Mouse (Mus musculus): ENCODE results near the gene Stard13. TPM values are rescaled to one million over a fixed set of nuclear protein-coding genes. Genes with fewer than 3 reads are reported as not detected.

The Stard13 gene
- polyA plus RNA-seq, 1 experiment from 2014 or later = 3.6 TPM

DNA sequence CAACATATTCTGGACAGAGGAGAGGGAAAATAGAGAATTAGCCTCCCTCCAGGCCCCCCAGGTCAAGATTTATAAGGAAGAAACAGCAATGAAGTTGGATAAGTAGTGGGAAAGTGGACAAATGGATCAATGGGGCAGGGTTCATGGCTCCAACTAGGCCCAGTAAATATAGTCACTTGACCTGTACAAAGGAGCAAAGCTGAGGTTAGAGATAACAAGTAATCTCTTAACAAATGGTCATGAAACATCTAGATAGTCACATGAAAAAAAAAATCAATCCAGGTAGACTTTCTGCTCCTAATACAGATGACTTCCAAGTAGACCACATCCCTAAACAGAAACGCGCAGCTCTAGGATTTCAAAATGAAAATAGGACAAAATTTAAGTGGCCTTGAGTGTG, 155.7 kb downstream of the Stard13 start:
- Histone ChIP-seq H3K9ac (ENCODE audit: low read depth, low read length) (no peak overlapping the region), H3K27me3 (ENCODE audit: control insufficient read depth, insufficient read depth, low read depth, low read length) (no peaks in the 10 kb centered on the region), H3K27ac (ENCODE audit: low read length) (no peak overlapping the region), H3K9me3 (replicated peaks; ENCODE audit: control insufficient read depth, low read length, poor library complexity, severe bottlenecking) (no peaks in the 10 kb centered on the region), H3K4me2 (ENCODE audit: low read length) (no peak overlapping the region), H3K36me3 (ENCODE audit: control insufficient read depth, insufficient read depth, low read length) (no peaks in the 10 kb centered on the region), H3K4me3 (ENCODE audit: low read depth, low read length) (no peak overlapping the region), H3K4me1 (ENCODE audit: control insufficient read depth, insufficient read depth, low read length) (no peaks in the 10 kb centered on the region)
- WGBS = 97% methylated on average over 2 of the region's 2 CpGs
- ATAC-seq = no peak

DNA sequence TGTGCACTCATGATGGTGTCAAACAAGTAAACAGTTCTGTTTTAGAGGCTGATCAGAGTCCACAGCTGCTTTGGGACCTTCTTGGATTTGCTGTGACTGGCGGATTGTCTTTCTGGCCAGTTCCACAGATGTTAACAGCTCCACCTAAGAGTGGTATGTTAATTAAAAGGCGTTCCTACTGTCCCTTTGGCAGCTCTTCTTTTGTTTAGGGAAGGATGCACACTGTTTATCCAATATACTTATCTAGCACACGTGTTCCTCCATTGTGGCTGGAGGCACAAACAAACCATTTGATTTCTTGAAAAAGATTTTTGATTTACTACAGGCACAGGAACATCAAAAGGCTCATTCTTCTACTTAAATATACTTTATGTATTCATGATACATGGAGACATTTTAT, 156.7 kb downstream of the Stard13 start:
- no peaks in the 10 kb centered on the region for H3K4me1 ChIP-seq (ENCODE audit: control insufficient read depth, insufficient read depth, low read length)
- ATAC-seq = no peak
- H3K4me2 ChIP-seq (ENCODE audit: low read length) = no peak overlapping the region
- H3K4me3 ChIP-seq (ENCODE audit: low read depth, low read length) = no peak overlapping the region
- no peaks in the 10 kb centered on the region for H3K9me3 ChIP-seq (replicated peaks; ENCODE audit: control insufficient read depth, low read length, poor library complexity, severe bottlenecking)
- H3K36me3 ChIP-seq (ENCODE audit: control insufficient read depth, insufficient read depth, low read length) = no peaks in the 10 kb centered on the region
- no peak overlapping the region for H3K9ac ChIP-seq (ENCODE audit: low read depth, low read length)
- H3K27ac ChIP-seq (ENCODE audit: low read length) = no peak overlapping the region
- no peaks in the 10 kb centered on the region for H3K27me3 ChIP-seq (ENCODE audit: control insufficient read depth, insufficient read depth, low read depth, low read length)
- WGBS = 63% methylated on average over 3 of the region's 3 CpGs

DNA sequence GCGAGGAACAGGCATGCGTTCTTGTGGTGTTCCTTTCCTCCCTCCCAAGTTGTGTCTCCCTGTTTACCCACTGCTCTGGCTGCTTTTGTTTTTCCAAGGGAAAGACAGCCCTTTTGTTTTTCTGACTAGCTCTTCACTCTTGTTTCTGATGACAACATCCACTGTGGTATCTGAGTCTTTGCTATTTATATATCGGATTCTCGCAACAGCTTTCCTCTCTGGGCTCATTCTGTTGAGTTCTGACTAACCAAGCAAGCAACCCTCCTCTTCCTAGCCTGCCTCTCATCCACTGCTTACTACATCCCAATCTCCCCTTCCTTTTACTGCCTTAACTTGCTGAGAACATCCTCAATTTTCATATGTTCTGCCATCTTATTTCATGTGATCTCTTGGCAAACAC, 159.4 kb downstream of the Stard13 start:
- Histone ChIP-seq H3K27me3 (ENCODE audit: control insufficient read depth, insufficient read depth, low read depth, low read length) (no peaks in the 10 kb centered on the region), H3K4me3 (ENCODE audit: low read depth, low read length) (no peak overlapping the region), H3K27ac (ENCODE audit: low read length) (no peak overlapping the region), H3K9ac (ENCODE audit: low read depth, low read length) (no peak overlapping the region), H3K4me2 (ENCODE audit: low read length) (no peak overlapping the region), H3K4me1 (ENCODE audit: control insufficient read depth, insufficient read depth, low read length) (no peaks in the 10 kb centered on the region), H3K36me3 (ENCODE audit: control insufficient read depth, insufficient read depth, low read length) (no peaks in the 10 kb centered on the region), H3K9me3 (replicated peaks; ENCODE audit: control insufficient read depth, low read length, poor library complexity, severe bottlenecking) (no peaks in the 10 kb centered on the region)
- whole genome bisulfite sequencing = 80% methylated on average over 4 of the region's 4 CpGs
- no peak for ATAC-seq

DNA sequence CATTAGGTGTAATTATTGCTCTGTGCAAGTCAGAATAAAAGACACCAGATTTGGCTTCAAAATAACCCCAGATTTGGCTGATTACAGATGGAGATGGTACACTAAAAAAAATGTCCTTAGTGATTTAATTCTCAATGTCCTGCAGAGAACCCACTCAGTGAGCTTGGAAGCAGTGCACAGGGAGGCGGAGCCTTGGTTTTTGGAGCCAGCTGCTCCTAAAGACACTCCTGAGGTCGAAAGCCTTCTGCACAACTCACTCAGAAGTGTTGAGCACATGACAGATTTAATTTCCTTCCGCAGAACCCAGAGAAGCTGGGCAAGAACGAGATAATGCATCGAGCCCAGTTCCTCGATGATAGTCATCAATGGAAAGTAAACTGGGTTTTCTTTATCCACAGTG, 162.2 kb downstream of the Stard13 start:
- Histone ChIP-seq H3K27ac (ENCODE audit: low read length) (no peak overlapping the region), H3K36me3 (ENCODE audit: control insufficient read depth, insufficient read depth, low read length) (no peaks in the 10 kb centered on the region), H3K4me3 (ENCODE audit: low read depth, low read length) (no peak overlapping the region), H3K9ac (ENCODE audit: low read depth, low read length) (no peak overlapping the region), H3K9me3 (replicated peaks; ENCODE audit: control insufficient read depth, low read length, poor library complexity, severe bottlenecking) (no peaks in the 10 kb centered on the region), H3K27me3 (ENCODE audit: control insufficient read depth, insufficient read depth, low read depth, low read length) (no peaks in the 10 kb centered on the region), H3K4me1 (ENCODE audit: control insufficient read depth, insufficient read depth, low read length) (no peaks in the 10 kb centered on the region), H3K4me2 (ENCODE audit: low read length) (no peak overlapping the region)
- ATAC-seq = no peak
- 79% methylated on average over 6 of the region's 6 CpGs for WGBS

DNA sequence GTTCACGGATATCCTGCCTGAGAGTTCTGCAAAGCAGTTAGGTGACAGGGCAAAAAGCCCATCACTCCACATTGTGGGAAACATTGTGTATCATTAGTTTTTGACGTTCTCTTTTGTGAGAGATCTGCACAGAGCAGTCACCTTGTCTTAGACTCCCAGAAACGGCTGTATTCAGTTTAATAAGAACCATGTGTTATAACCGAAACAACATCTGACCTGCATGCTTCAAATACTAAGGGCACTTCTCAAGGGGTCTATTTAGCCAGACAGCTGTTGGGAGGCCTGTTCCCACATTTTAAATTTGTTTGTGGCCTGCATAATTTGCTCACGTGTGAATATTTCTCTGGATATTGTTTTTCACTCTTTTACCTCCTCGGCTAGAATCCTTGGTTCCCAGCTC, 162.7 kb downstream of the Stard13 start:
- no peak overlapping the region for H3K4me3 ChIP-seq (ENCODE audit: low read depth, low read length)
- H3K4me2 ChIP-seq (ENCODE audit: low read length) = no peak overlapping the region
- H3K27ac ChIP-seq (ENCODE audit: low read length) = no peak overlapping the region
- H3K36me3 ChIP-seq (ENCODE audit: control insufficient read depth, insufficient read depth, low read length) = no peaks in the 10 kb centered on the region
- no peaks in the 10 kb centered on the region for H3K9me3 ChIP-seq (replicated peaks; ENCODE audit: control insufficient read depth, low read length, poor library complexity, severe bottlenecking)
- H3K9ac ChIP-seq (ENCODE audit: low read depth, low read length) = no peak overlapping the region
- no peaks in the 10 kb centered on the region for H3K4me1 ChIP-seq (ENCODE audit: control insufficient read depth, insufficient read depth, low read length)
- 78% methylated on average over 6 of the region's 6 CpGs for WGBS
- no peaks in the 10 kb centered on the region for H3K27me3 ChIP-seq (ENCODE audit: control insufficient read depth, insufficient read depth, low read depth, low read length)
- ATAC-seq = no peak

DNA sequence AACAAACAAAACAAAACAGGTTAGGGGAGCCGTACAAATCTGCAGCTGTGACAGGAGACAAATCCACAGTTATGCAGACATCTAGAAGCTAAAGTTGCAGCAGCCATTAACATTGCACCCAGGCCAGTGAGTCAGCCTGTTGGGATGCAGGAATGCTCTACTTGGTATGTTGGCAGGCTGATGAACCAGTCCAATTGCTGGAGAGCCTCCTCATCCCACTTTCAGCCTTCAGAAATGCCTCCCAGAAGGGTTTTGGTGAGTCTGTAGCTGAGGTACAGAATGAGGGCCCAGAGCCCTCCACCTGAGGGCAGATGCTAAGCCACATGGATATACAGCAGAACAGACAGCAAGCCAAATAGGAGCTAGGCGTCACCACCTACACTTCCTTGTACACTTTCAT, 164.1 kb downstream of the Stard13 start:
- Histone ChIP-seq H3K27ac (ENCODE audit: low read length) (no peak overlapping the region), H3K27me3 (ENCODE audit: control insufficient read depth, insufficient read depth, low read depth, low read length) (no peaks in the 10 kb centered on the region), H3K4me3 (ENCODE audit: low read depth, low read length) (no peak overlapping the region), H3K9ac (ENCODE audit: low read depth, low read length) (no peak overlapping the region), H3K9me3 (replicated peaks; ENCODE audit: control insufficient read depth, low read length, poor library complexity, severe bottlenecking) (no peaks in the 10 kb centered on the region), H3K36me3 (ENCODE audit: control insufficient read depth, insufficient read depth, low read length) (no peaks in the 10 kb centered on the region), H3K4me1 (ENCODE audit: control insufficient read depth, insufficient read depth, low read length) (no peaks in the 10 kb centered on the region), H3K4me2 (ENCODE audit: low read length) (no peak overlapping the region)
- 99% methylated on average over 2 of the region's 2 CpGs for WGBS
- no peak for ATAC-seq

DNA sequence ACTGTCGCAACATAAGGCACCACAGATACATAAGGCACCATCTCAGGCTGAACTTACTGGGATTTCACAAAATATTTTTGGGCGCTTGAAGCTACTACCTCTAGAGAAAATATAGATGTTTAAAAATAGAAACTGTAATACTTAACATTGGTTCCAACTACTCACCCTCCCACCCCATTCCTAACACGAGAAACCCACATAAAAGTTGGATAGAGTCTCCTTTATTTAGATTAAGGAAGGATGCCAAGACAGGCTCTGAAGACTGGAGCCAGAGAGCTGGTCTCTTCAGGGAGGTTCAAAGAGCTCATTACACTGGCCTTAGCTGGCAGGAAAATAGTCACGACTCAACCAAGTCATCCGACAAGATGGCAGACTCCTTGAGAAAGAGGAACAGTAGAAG, 167.6 kb downstream of the Stard13 start:
- no peaks in the 10 kb centered on the region for H3K36me3 ChIP-seq (ENCODE audit: control insufficient read depth, insufficient read depth, low read length)
- H3K4me2 ChIP-seq (ENCODE audit: low read length) = no peak overlapping the region
- no peak overlapping the region for H3K9ac ChIP-seq (ENCODE audit: low read depth, low read length)
- ATAC-seq = no peak
- H3K27me3 ChIP-seq (ENCODE audit: control insufficient read depth, insufficient read depth, low read depth, low read length) = no peaks in the 10 kb centered on the region
- no peaks in the 10 kb centered on the region; the same call in 1 of the 2 replicates for H3K9me3 ChIP-seq (replicated peaks; ENCODE audit: control insufficient read depth, low read length, poor library complexity, severe bottlenecking)
- WGBS = 89% methylated on average over 5 of the region's 5 CpGs
- no peaks in the 10 kb centered on the region for H3K4me1 ChIP-seq (ENCODE audit: control insufficient read depth, insufficient read depth, low read length)
- no peak overlapping the region for H3K4me3 ChIP-seq (ENCODE audit: low read depth, low read length)
- no peak overlapping the region for H3K27ac ChIP-seq (ENCODE audit: low read length)

DNA sequence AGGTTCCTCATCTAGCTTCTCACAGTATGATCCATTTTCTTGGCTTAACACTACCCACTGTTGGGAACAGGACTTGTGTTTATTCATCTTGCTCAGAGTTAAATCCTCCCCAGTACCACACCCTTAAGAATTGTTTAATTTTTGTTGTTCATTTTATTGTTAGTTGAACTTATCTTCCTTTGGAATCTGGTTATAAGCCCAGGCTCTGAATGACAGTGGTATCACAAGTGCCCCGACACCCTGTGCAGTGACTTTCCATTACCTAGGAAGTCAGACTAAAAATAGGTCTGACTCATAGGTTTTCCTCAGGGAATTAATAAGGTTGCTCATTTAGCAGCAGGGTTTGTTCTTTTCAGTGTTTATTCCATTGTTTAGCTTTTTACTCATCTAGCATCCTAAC, 168.4 kb downstream of the Stard13 start:
- Histone ChIP-seq H3K4me2 (ENCODE audit: low read length) (no peak overlapping the region), H3K27me3 (ENCODE audit: control insufficient read depth, insufficient read depth, low read depth, low read length) (no peaks in the 10 kb centered on the region), H3K9ac (ENCODE audit: low read depth, low read length) (no peak overlapping the region), H3K27ac (ENCODE audit: low read length) (no peak overlapping the region), H3K36me3 (ENCODE audit: control insufficient read depth, insufficient read depth, low read length) (no peaks in the 10 kb centered on the region), H3K4me3 (ENCODE audit: low read depth, low read length) (no peak overlapping the region), H3K9me3 (replicated peaks; ENCODE audit: control insufficient read depth, low read length, poor library complexity, severe bottlenecking) (no peaks in the 10 kb centered on the region; the same call in 1 of the 2 replicates), H3K4me1 (ENCODE audit: control insufficient read depth, insufficient read depth, low read length) (peaks cover 3% of the 10 kb centered on the region; the same call in 1 of the 2 replicates)
- no peak for ATAC-seq
- WGBS = 91% methylated on average over 1 of the region's 1 CpGs

DNA sequence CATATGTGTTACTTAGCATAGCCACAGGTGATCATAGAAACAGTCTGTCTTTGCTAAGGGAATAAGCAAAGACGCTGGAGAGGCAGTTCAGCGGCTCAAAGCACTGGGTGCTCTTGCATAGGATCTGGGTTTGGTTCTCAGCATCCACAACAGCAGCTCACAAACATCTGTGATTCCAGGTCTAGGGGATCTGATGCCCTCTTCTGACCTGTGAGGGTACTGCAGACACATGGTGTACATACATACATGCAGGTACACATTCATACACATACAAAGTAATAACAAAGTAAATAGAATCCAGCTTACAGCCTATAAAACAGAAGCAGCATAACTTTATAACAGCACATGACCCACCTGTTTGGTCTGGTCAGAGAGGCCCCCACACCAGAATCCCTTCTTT, 171.7 kb downstream of the Stard13 start:
- Histone ChIP-seq H3K4me2 (ENCODE audit: low read length) (no peak overlapping the region), H3K27me3 (ENCODE audit: control insufficient read depth, insufficient read depth, low read depth, low read length) (no peaks in the 10 kb centered on the region), H3K36me3 (ENCODE audit: control insufficient read depth, insufficient read depth, low read length) (no peaks in the 10 kb centered on the region), H3K4me3 (ENCODE audit: low read depth, low read length) (no peak overlapping the region), H3K9me3 (replicated peaks; ENCODE audit: control insufficient read depth, low read length, poor library complexity, severe bottlenecking) (no peaks in the 10 kb centered on the region; the same call in 1 of the 2 replicates), H3K4me1 (ENCODE audit: control insufficient read depth, insufficient read depth, low read length) (peaks cover 3% of the 10 kb centered on the region; the same call in 1 of the 2 replicates), H3K9ac (ENCODE audit: low read depth, low read length) (no peak overlapping the region), H3K27ac (ENCODE audit: low read length) (no peak overlapping the region)
- 99% methylated on average over 2 of the region's 2 CpGs for WGBS
- ATAC-seq = no peak

DNA sequence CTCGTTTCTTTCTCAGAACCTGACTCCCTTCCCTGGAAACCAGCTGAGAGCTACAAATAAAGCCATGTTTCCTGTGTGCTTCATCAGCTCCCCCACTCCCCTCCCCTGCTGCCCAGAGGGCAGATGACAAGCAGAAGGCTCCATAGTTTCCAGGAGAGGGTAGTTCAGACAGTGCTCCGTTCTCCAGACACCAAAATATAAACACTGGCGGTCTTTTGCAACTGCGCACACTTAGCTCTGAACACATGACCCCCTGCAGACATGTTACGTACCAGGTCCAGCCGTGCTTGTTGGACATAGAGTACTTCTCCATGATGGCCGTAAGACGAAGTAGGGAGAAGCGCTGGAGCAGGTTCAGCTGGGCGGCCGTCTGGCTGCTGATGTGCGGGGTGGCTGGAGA, 173.2 kb downstream of the Stard13 start:
- WGBS = 80% methylated on average over 12 of the region's 12 CpGs
- no peak overlapping the region for H3K4me3 ChIP-seq (ENCODE audit: low read depth, low read length)
- H3K27me3 ChIP-seq (ENCODE audit: control insufficient read depth, insufficient read depth, low read depth, low read length) = no peaks in the 10 kb centered on the region
- no peaks in the 10 kb centered on the region for H3K36me3 ChIP-seq (ENCODE audit: control insufficient read depth, insufficient read depth, low read length)
- H3K9ac ChIP-seq (ENCODE audit: low read depth, low read length) = no peak overlapping the region
- peaks cover 3% of the 10 kb centered on the region; the same call in 1 of the 2 replicates for H3K4me1 ChIP-seq (ENCODE audit: control insufficient read depth, insufficient read depth, low read length)
- H3K4me2 ChIP-seq (ENCODE audit: low read length) = no peak overlapping the region
- H3K9me3 ChIP-seq (replicated peaks; ENCODE audit: control insufficient read depth, low read length, poor library complexity, severe bottlenecking) = no peaks in the 10 kb centered on the region; the same call in 1 of the 2 replicates
- ATAC-seq = no peak
- H3K27ac ChIP-seq (ENCODE audit: low read length) = no peak overlapping the region
